Mouse (Mus musculus): ENCODE measurements around the gene Btbd35f11.
"Not testable (repeated sequence)": the region's sequence is repeated elsewhere in the genome, so short reads cannot be mapped to it uniquely, and the experiment has no call there.

The Btbd35f11 gene

GRCm38 (mm10) chrX:3443590-3443989 is at the start of gene Btbd35f11:
Btbd35f11 (minus strand) TSS chrX:3443690.
- not testable (repeated sequence) for DNase-seq (ENCODE audit: low read depth, low spot score)

- DNase-seq (ENCODE audit: low read depth, low spot score) = not testable (repeated sequence)
Measured at GRCm38 (mm10) chrX:3409946-3410345, 33.5 kb downstream of the Btbd35f11 start.

All from A20 (cell line).